In the genomic region with DNA sequence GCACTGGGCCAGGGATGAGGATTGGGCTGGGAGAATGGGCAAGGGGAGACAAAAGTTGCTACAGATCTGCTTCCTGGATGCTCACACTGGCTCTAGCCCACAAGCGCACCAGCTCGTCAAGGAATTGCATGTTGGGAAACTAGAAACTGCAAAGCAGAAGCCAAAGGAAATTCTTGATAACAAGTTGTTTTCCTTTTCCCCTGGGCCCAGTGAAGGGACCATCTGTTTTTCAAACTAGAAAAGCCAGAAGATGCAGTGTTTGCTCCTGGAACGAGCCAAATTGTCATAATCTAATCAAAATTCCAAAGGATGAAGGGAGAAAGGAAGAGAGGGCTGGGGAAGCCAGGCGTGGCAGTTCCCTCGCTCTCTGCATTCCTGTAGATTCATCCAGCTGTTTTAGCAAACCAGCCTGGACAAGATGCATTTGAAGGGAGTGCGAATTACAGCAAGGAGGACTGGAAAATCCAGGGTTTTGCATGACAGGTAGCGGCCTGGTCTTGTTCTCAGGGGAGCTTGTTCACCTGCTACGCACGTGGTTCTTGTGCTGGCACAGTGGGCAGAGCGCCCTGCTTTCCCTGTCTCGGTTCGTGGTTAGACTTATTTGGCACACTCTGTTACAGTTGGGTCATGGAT, we compare ENCODE assay signal across 8 mouse cellular contexts.
DNase-seq lines count a peak whose midpoint lies in the region; ATAC-seq lines count a peak whose summit lies in the region.

No protein-coding gene starts in this region.

- H3K4me2 ChIP-seq in lung, embryonic 16.5 days (ENCODE audit: low read depth, low read length), result peak overlapping the region; percentile 40
- no peak overlapping the region for H3K4me2 ChIP-seq in hindbrain, embryonic 11.5 days (replicated peaks; ENCODE audit: low read depth, low read length)
- H3K4me2 ChIP-seq in midbrain, embryonic 14.5 days (ENCODE audit: low read length), result no peak overlapping the region

- peak; percentile 56 for ATAC-seq in lung, embryonic 16.5 days (ENCODE audit: low read depth)
- no peak for ATAC-seq in hindbrain, embryonic 11.5 days (ENCODE audit: low FRiP score)
- no peak for ATAC-seq in midbrain, embryonic 14.5 days (ENCODE audit: low FRiP score, low TSS enrichment)

- peak overlapping the region; percentile 82 for H3K27ac ChIP-seq in lung, embryonic 16.5 days (ENCODE audit: low read length)
- peak overlapping the region; percentile 81 for H3K27ac ChIP-seq in hindbrain, embryonic 11.5 days (ENCODE audit: low read depth, low read length)
- peak overlapping the region; percentile 60 for H3K27ac ChIP-seq in midbrain, embryonic 14.5 days (replicated peaks; ENCODE audit: low read depth, low read length)

- H3K9me3 ChIP-seq in lung, embryonic 16.5 days (ENCODE audit: control insufficient read depth, low read length), result no peaks in the 10 kb centered on the region
- no peaks in the 10 kb centered on the region for H3K9me3 ChIP-seq in hindbrain, embryonic 11.5 days (ENCODE audit: control insufficient read depth, low read length)
- H3K9me3 ChIP-seq in midbrain, embryonic 14.5 days (ENCODE audit: control insufficient read depth, low read length), result no peaks in the 10 kb centered on the region

- intact Hi-C loops in left cerebral cortex, postnatal 36 days (cut with DNase I), result loop anchor here (5.0 to 10.0 kb wide), 2 partner anchors 61 to 801 kb away; no protein-coding TSS in a partner anchor

- WGBS in lung, embryonic 16.5 days, result 43% methylated on average over 12 of the region's 12 CpGs
- WGBS in hindbrain, embryonic 11.5 days, result 70% methylated on average over 12 of the region's 12 CpGs
- WGBS in midbrain, embryonic 14.5 days, result 57% methylated on average over 12 of the region's 12 CpGs

- H3K36me3 ChIP-seq in lung, embryonic 16.5 days (ENCODE audit: control insufficient read depth, insufficient read depth, low read length), result no peaks in the 10 kb centered on the region
- H3K36me3 ChIP-seq in hindbrain, embryonic 11.5 days (ENCODE audit: control insufficient read depth, insufficient read depth, low read length), result no peaks in the 10 kb centered on the region
- 0 out of 2 replicates have a peak, but pooled peaks cover under 1% of the 10 kb centered on the region for H3K36me3 ChIP-seq in midbrain, embryonic 14.5 days (ENCODE audit: control insufficient read depth, insufficient read depth, low read length)

- H3K4me1 ChIP-seq in lung, embryonic 16.5 days (replicated peaks; ENCODE audit: control insufficient read depth, insufficient read depth, low read length), result peaks cover 21% of the 10 kb centered on the region
- peaks cover 7% of the 10 kb centered on the region for H3K4me1 ChIP-seq in hindbrain, embryonic 11.5 days (replicated peaks; ENCODE audit: control insufficient read depth, insufficient read depth, low read length)
- H3K4me1 ChIP-seq in midbrain, embryonic 14.5 days (ENCODE audit: control insufficient read depth, insufficient read depth, low read length), result peaks cover 36% of the 10 kb centered on the region

- H3K9ac ChIP-seq in lung, embryonic 16.5 days (ENCODE audit: low read length), result peak overlapping the region; percentile 19; the same call in 1 of the 2 replicates
- no peak overlapping the region for H3K9ac ChIP-seq in hindbrain, embryonic 11.5 days (ENCODE audit: low read depth, low read length)
- no peak overlapping the region for H3K9ac ChIP-seq in midbrain, embryonic 14.5 days (replicated peaks; ENCODE audit: low read length)

- no peaks in the 10 kb centered on the region for H3K27me3 ChIP-seq in lung, embryonic 16.5 days (ENCODE audit: control insufficient read depth, insufficient read depth, low read depth, low read length)
- H3K27me3 ChIP-seq in hindbrain, embryonic 11.5 days (ENCODE audit: control insufficient read depth, insufficient read depth, low read length), result no peaks in the 10 kb centered on the region
- no peaks in the 10 kb centered on the region for H3K27me3 ChIP-seq in midbrain, embryonic 14.5 days (ENCODE audit: control insufficient read depth, insufficient read depth, low read length)

- no peak overlapping the region for H3K4me3 ChIP-seq in lung, embryonic 16.5 days (ENCODE audit: low read length)
- no peak overlapping the region for H3K4me3 ChIP-seq in hindbrain, embryonic 11.5 days (ENCODE audit: low read depth, low read length)
- H3K4me3 ChIP-seq in midbrain, embryonic 14.5 days (replicated peaks; ENCODE audit: low read depth, low read length), result no peak overlapping the region

- DNase-seq in lung, postnatal 14 days, result no peak
- DNase-seq in fat pad, adult 2 months (ENCODE audit: extremely low read depth, low read depth, low spot score), result peak; percentile 81
- DNase-seq in hindbrain, embryonic 11.5 days (ENCODE audit: low spot score), result peak; percentile 33
- DNase-seq in midbrain, embryonic 14.5 days, result peak; percentile 40
- DNase-seq in gastrocnemius, postnatal 25 days, result no peak
- no peak for DNase-seq in left cerebral cortex, postnatal 36 days (ENCODE audit: low spot score in 2 of 2)
- DNase-seq in left cerebral cortex, adult 11 months (ENCODE audit: low spot score), result no peak

Comparison
In these comparisons a context has a peak if more than half of its experiments do, and no peak if none do; other contexts are left out.
1. DNase-seq: peak in fat pad, adult 2 months (single experiment), hindbrain, embryonic 11.5 days (single experiment) and midbrain, embryonic 14.5 days (single experiment); none in lung, postnatal 14 days (single experiment), gastrocnemius, postnatal 25 days (single experiment), left cerebral cortex, postnatal 36 days (0 of 2) and left cerebral cortex, adult 11 months (single experiment).
2. Peak in every context shown above with its lines, with median percentiles within 50 percentile points of each other: H3K27ac ChIP-seq.